Mouse (Mus musculus) liver, adult 2 months (tissue): Measurements from ENCODE around the gene Synpo2. TPM values are rescaled to one million over a fixed set of nuclear protein-coding genes. Genes with fewer than 3 reads are reported as not detected.

Experiments used
- DNase-seq: peaks from one replicate; pipeline ENCODE4 v3.0.0-alpha.2; 2011; ENCODE audit warnings: low read depth, low spot score; ENCODE audit errors: extremely low read depth
- H3K27ac ChIP-seq: fragments of 200-500 bp; replicated peaks from 2 replicates; pipeline ENCODE4 v1.5.1; 2012; ENCODE audit warnings: low read depth, mild to moderate bottlenecking, control low read depth, inconsistent platforms, low read length; ENCODE audit not compliant: insufficient read depth
- H3K27me3 ChIP-seq: fragments of 200-500 bp; 2 replicates; pipeline ENCODE4 v1.6.1; 2012; ENCODE audit warnings: mild to moderate bottlenecking, moderate library complexity, low read length, inconsistent platforms; ENCODE audit not compliant: control insufficient read depth, insufficient read depth
- H3K36me3 ChIP-seq: fragments of 200-500 bp; 2 replicates; pipeline ENCODE4 v1.6.1; 2012; ENCODE audit warnings: low read length, inconsistent platforms; ENCODE audit not compliant: control insufficient read depth, insufficient read depth
- H3K4me1 ChIP-seq: fragments of 200-500 bp; 2 replicates; pipeline ENCODE4 v1.6.1; 2011; ENCODE audit warnings: low read length; ENCODE audit not compliant: control insufficient read depth, insufficient read depth
- H3K4me3 ChIP-seq: fragments of 200-500 bp; 2 replicates; pipeline ENCODE4 v1.5.1; 2011; ENCODE audit warnings: low read depth, mild to moderate bottlenecking, control low read depth, low read length, moderate library complexity; ENCODE audit not compliant: insufficient read depth
- H3K79me2 ChIP-seq: fragments of 200-500 bp; 2 replicates; pipeline ENCODE4 v1.6.1; 2012; ENCODE audit warnings: inconsistent platforms, mild to moderate bottlenecking, low read length, moderate library complexity; ENCODE audit not compliant: control insufficient read depth, insufficient read depth
- H3K9ac ChIP-seq: fragments of 200-500 bp; 2 replicates; pipeline ENCODE4 v1.6.1; 2012; ENCODE audit warnings: low read depth, mild to moderate bottlenecking, control low read depth, inconsistent platforms, low read length
- CTCF ChIP-seq: fragments of 200-500 bp; IDR thresholded peaks from 2 replicates; pipeline ENCODE4 v1.5.1; 2011; ENCODE audit warnings: low read depth, low read length, control low read depth
- POLR2A ChIP-seq: fragments of 200-500 bp; IDR thresholded peaks from 2 replicates; pipeline ENCODE4 v1.6.1; 2011; ENCODE audit warnings: low read length, control low read depth; ENCODE audit not compliant: insufficient read depth; ENCODE audit errors: extremely low read depth
- WGBS: fragments of 180-500 bp; shearing (Covaris S2); methylation state at CpG from one replicate; pipeline ENCODE4 v1.1.7; 2018; 5-methylcytosine and 5-hydroxymethylcytosine counted together
- polyA plus RNA-seq: library from polyadenylated mRNA; depleted of rRNA; stranded (reverse); fragments of >200 nt; gene quantifications from 2 replicates; pipeline ENCODE4 v1.2.3, GENCODE M21; 2012
- total RNA-seq: library from RNA; depleted of rRNA; stranded (reverse); fragments of >200 nt; gene quantifications from 2 replicates; pipeline ENCODE4 v1.2.3, GENCODE M21; 2014

Synpo2 gene
- total and polyA plus RNA-seq, 2 experiments, result 0.06 to 0.37 TPM

DNA sequence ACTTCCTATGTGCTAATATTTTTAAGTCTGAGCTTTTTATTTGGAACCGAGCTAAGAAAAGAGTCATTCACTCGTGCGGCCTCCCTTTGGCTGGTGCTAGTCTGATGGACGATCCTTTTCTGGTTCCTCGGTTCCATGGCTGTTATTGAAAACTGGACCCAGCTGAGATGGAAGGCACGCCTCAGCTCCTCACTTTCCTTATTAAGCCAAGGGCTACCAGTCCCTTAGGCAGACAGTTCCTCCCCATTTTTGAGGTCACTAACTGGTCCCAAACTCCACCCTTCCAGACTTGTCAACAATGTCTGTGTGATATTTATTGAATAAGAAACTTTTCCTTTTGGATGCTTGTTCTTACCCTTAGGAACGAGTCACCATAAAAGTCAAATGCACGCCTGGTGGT lies 112.1 kb downstream of the Synpo2 start:
- WGBS, result 85% methylated on average over 8 of the region's 8 CpGs
- TF ChIP-seq CTCF (no peak), POLR2A (no peak)
- H3K36me3 ChIP-seq, result no peaks in the 10 kb centered on the region
- H3K79me2 ChIP-seq, result no peaks in the 10 kb centered on the region
- no peak for DNase-seq
- H3K9ac ChIP-seq, result no peak overlapping the region
- H3K27ac ChIP-seq, result no peak overlapping the region
- no peaks in the 10 kb centered on the region for H3K4me1 ChIP-seq
- no peak overlapping the region for H3K4me3 ChIP-seq
- no peaks in the 10 kb centered on the region for H3K27me3 ChIP-seq

DNA sequence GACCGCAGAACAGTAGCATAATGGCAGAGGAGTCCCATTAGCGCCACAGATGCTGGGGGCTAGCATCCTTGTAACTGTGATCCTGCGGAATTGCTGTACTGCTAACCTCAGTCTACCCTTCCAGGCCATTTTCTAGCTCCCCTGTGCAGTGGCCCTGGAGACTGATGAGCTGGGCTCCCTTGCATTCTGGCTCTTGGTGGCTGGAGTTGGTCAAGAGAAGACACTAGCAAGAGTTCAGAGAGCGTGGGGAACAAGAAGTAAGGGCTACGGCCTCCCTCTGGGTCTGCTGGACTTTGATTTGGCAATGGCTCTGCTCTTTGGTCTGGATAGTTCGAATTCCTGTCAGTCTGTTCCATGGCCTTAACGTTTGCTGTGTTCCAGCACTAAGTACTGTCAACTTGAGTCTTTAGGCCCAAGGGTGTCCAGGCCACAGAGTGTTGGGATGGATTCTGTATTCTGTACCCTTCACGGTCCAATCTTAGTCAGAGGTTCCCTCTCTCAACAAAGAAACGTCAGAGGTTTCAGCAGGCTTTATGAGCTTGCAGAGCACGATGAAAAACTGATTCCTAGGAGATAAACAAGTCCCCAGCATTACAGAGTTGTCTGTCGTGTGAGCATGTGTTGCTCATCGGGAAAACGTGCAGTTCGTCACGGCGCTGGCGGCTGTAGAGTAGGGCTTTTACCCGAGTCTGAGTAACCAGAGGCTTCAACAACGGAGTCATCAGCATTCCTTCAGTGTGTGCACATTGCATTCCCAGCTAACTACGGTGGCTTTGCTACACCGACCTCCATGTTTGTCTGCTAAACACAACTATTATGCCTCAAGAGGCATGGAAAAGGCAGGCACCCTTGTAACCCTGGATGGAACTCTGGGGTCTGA lies 113.6 kb downstream of the Synpo2 start:
- Histone ChIP-seq H3K36me3 (no peaks in the 10 kb centered on the region), H3K9ac (no peak overlapping the region), H3K27me3 (no peaks in the 10 kb centered on the region), H3K79me2 (no peaks in the 10 kb centered on the region), H3K4me3 (no peak overlapping the region), H3K27ac (no peak overlapping the region), H3K4me1 (no peaks in the 10 kb centered on the region)
- 78% methylated on average over 21 of the region's 21 CpGs for WGBS
- DNase-seq, result no peak
- TF ChIP-seq POLR2A (no peak), CTCF (no peak)

DNA sequence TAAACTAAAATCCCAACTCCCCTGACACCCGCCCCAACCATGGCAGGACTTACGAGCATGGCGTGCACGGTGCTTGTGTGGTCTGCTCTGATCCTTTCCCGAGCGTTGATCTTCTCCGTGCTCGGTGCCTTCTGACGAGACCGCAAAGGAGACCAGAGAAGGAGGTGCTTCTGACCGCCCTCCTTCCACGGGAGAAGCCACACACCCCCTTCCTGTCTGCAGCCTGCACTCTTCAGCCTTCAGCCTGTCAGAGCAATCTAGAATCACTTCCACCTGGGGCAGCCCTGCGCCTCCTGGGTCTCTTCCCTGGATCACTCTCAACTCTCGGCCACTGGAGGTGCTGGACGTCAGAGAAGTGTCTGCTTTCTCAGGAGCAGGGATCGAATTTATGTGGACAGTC lies 119.0 kb downstream of the Synpo2 start:
- H3K4me3 ChIP-seq, result no peak overlapping the region
- TF ChIP-seq CTCF (no peak), POLR2A (no peak)
- no peak overlapping the region for H3K27ac ChIP-seq
- H3K79me2 ChIP-seq, result no peaks in the 10 kb centered on the region
- WGBS, result 55% methylated on average over 16 of the region's 16 CpGs
- no peak for DNase-seq
- no peaks in the 10 kb centered on the region for H3K4me1 ChIP-seq
- H3K9ac ChIP-seq, result no peak overlapping the region
- H3K27me3 ChIP-seq, result no peaks in the 10 kb centered on the region
- no peaks in the 10 kb centered on the region for H3K36me3 ChIP-seq

DNA sequence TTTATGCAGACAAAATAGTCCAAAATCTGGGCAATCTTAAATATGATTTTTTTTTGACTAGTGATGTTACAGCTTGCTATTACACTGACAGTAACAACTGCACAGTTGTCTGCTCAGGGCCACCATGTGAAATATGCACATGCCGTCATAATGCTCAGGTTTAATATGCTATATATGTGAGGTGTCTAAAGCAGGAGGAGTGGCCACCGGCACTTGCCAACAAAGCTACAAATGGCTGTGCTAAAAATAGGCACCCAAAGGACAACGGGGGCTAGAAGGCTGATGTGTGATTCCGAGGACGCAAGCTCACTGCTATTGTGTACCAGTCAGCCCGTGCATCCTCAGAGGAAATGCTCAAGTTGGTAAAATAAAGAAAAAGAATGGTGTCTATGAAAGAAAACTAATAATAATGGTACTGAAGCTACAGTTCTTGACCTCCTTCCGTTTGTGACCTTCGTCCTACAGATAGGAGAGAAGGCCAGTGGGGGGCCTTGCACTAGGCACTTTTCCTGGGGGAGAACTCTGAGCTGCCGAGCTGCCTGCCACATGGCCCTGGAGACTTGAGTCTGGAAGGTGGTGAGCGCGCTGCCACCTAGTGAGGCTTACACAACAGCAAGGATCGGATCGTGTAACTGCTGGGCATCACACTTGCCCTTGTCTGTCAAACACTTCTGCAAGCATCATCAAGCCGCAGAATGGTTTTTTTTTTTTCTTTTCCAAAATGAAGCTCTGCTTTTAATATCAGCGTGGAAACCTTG lies 120.0 kb downstream of the Synpo2 start:
- no peaks in the 10 kb centered on the region for H3K36me3 ChIP-seq
- no peak overlapping the region for H3K27ac ChIP-seq
- H3K4me3 ChIP-seq, result no peak overlapping the region
- TF ChIP-seq POLR2A, result no peak
- TF ChIP-seq CTCF, result peak; percentile 37
- no peaks in the 10 kb centered on the region for H3K79me2 ChIP-seq
- H3K4me1 ChIP-seq, result no peaks in the 10 kb centered on the region
- no peaks in the 10 kb centered on the region for H3K27me3 ChIP-seq
- whole genome bisulfite sequencing, result 32% methylated on average over 15 of the region's 15 CpGs
- no peak overlapping the region for H3K9ac ChIP-seq
- no peak for DNase-seq

DNA sequence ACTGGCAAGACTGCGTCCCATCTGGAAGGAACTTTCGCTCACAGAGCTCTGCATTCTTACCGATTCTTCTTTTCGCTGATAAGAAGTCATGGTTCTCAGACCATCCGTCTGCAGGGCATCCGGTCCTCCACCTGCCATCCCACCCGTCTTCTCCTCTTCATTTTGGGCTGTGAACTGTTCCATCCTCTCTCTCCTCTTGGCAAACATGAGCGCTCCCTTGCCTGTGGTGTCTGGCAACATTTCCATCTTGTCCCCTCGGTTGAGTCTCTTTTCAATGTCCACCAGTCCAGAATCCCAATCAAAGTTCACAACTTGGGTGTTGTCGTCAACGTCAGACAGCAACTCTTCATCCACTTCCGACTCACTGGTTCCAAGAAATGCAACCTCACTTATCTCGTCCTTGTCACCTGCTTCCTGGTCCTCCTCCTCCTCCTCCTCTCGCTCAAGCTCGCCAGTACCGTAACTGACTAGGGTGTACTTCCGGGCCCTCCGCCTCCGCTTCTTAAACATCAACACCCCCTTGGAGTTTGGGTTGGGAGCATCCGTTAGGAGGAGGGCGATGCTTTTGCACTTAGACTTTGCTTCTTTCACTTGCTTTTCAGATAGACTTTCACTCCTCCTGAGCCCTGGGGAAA lies 121.8 kb downstream of the Synpo2 start:
- Histone ChIP-seq H3K4me1 (no peaks in the 10 kb centered on the region), H3K4me3 (no peak overlapping the region), H3K79me2 (no peaks in the 10 kb centered on the region), H3K27ac (no peak overlapping the region), H3K9ac (no peak overlapping the region), H3K36me3 (no peaks in the 10 kb centered on the region), H3K27me3 (no peaks in the 10 kb centered on the region)
- no peak for DNase-seq
- TF ChIP-seq POLR2A (no peak), CTCF (no peak)
- 91% methylated on average over 21 of the region's 21 CpGs for WGBS
